Mouse (Mus musculus) midbrain, embryonic 11.5 days (tissue): Measurements from ENCODE around the gene Aldh1a2. TPM values are rescaled to one million over a fixed set of nuclear protein-coding genes. Genes with fewer than 3 reads are reported as not detected.

ENCODE experiments used
- ATAC-seq: fragments of 200-750 bp; cut with Nextera tagmentation; 2 replicates; pipeline ENCODE4 v1.8.0; 2017; ENCODE audit warnings: moderate TSS enrichment, moderate library complexity; ENCODE audit not compliant: low FRiP score
- DNase-seq: peaks from one replicate; pipeline ENCODE4 v3.0.0; 2015; ENCODE audit warnings: low spot score; ENCODE audit errors: missing footprints
- H3K27ac ChIP-seq: fragments of 300-500 bp; sonication (generic); 2 replicates; pipeline ENCODE4 v1.5.1; 2014; ENCODE audit warnings: low read depth, low read length
- H3K27me3 ChIP-seq: fragments of 300-500 bp; sonication (generic); 2 replicates; pipeline ENCODE4 v1.6.1; 2014; ENCODE audit warnings: mild to moderate bottlenecking, low read length, moderate library complexity, mixed read lengths; ENCODE audit not compliant: control insufficient read depth, insufficient read depth
- H3K36me3 ChIP-seq: fragments of 300-500 bp; sonication (generic); 2 replicates; pipeline ENCODE4 v1.6.1; 2014; ENCODE audit warnings: mild to moderate bottlenecking, low read length, moderate library complexity, mixed read lengths; ENCODE audit not compliant: control insufficient read depth, insufficient read depth
- H3K4me1 ChIP-seq: fragments of 300-500 bp; sonication (generic); 2 replicates; pipeline ENCODE4 v1.6.1; 2014; ENCODE audit warnings: low read length; ENCODE audit not compliant: control insufficient read depth, insufficient read depth
- H3K4me2 ChIP-seq: fragments of 300-500 bp; sonication (generic); 2 replicates; pipeline ENCODE4 v1.6.1; 2014; ENCODE audit warnings: mild to moderate bottlenecking, moderate library complexity
- H3K4me3 ChIP-seq: fragments of 300-500 bp; sonication (generic); 2 replicates; pipeline ENCODE4 v1.5.1; 2014; ENCODE audit warnings: low read depth, low read length
- H3K9ac ChIP-seq: fragments of 300-500 bp; sonication (generic); 2 replicates; pipeline ENCODE4 v1.6.1; 2014; ENCODE audit warnings: low read length
- H3K9me3 ChIP-seq: fragments of 300-500 bp; sonication (generic); 2 replicates; pipeline ENCODE4 v1.6.1; 2016; ENCODE audit warnings: low read length; ENCODE audit not compliant: control insufficient read depth
- WGBS: fragments of 180-500 bp; shearing (Covaris S2); extraction: QIAGEN DNeasy Blood & Tissue Kit; methylation state at CpG from one replicate; pipeline ENCODE4 v1.1.7; 2014; 5-methylcytosine and 5-hydroxymethylcytosine counted together
- polyA plus RNA-seq: library from polyadenylated mRNA; unstranded; fragments of >200 nt; fragmentation: Nextera tagmentation; extraction: Ambion mirVana; gene quantifications from 2 replicates; pipeline ENCODE4 v1.2.1, GENCODE M21; 2014

Gene Aldh1a2
- polyA plus RNA-seq, 1 experiment from 2014 or later, result 0.60 TPM

DNA sequence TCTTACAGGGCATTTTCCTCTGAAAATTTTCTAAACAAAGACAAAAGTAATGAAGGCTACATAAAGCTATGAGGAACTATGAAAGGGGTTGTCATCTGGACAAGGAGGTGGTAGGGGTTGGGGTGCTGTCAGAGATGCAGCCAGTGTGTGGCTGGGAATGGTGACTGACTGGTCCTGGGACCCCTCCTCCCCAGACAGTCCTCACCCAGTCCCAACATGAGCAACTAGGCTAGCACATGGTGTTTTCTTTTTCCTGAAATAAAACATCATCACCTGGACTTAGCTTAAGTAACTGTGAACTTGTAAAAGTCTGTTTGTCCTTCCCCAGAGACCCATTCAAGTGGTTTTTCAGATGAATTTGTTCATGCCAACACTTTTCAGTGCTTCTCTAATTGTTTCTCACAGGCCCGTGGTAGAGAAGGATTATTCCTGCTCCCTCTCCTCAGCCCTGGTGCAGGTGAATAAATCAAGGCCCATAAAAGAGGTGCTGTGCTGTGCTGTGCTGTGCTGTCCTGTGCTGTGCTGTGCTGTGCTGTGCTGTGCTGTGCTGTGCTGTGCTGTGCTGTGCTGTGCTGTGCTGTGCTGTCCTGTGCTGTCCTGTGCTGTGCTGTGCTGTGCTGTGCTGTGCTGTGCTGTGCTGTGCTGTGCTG lies 107.8 kb downstream of the Aldh1a2 start:
- H3K27me3 ChIP-seq, result no peaks in the 10 kb centered on the region
- H3K9me3 ChIP-seq, result no peaks in the 10 kb centered on the region
- no peaks in the 10 kb centered on the region for H3K4me1 ChIP-seq
- no peak overlapping the region for H3K4me3 ChIP-seq
- H3K4me2 ChIP-seq, result no peak overlapping the region
- 78% methylated on average over 1 of the region's 1 CpGs for WGBS
- no peak for DNase-seq
- no peak overlapping the region for H3K9ac ChIP-seq
- no peaks in the 10 kb centered on the region for H3K36me3 ChIP-seq
- H3K27ac ChIP-seq, result no peak overlapping the region
- ATAC-seq, result no peak

- Histone ChIP-seq H3K36me3 (no peaks in the 10 kb centered on the region), H3K27ac (no peak overlapping the region), H3K9ac (no peak overlapping the region), H3K9me3 (no peaks in the 10 kb centered on the region), H3K27me3 (no peaks in the 10 kb centered on the region), H3K4me1 (no peaks in the 10 kb centered on the region), H3K4me3 (no peak overlapping the region), H3K4me2 (no peak overlapping the region)
- ATAC-seq (no peak), DNase-seq (no peak)
- WGBS, result 85% methylated on average over 5 of the region's 5 CpGs
Measured at GRCm38 (mm10) chr9:71324060-71324459, 108.5 kb downstream of the Aldh1a2 start.

- H3K4me2 ChIP-seq, result no peak overlapping the region
- DNase-seq (no peak), ATAC-seq (no peak)
- H3K27ac ChIP-seq, result no peak overlapping the region
- H3K4me3 ChIP-seq, result no peak overlapping the region
- WGBS, result 75% methylated on average over 4 of the region's 4 CpGs
- H3K36me3 ChIP-seq, result no peaks in the 10 kb centered on the region
- H3K9me3 ChIP-seq, result no peaks in the 10 kb centered on the region
- no peaks in the 10 kb centered on the region for H3K4me1 ChIP-seq
- no peaks in the 10 kb centered on the region for H3K27me3 ChIP-seq
- no peak overlapping the region for H3K9ac ChIP-seq
Measured at GRCm38 (mm10) chr9:71326261-71326660, 110.7 kb downstream of the Aldh1a2 start.

DNA sequence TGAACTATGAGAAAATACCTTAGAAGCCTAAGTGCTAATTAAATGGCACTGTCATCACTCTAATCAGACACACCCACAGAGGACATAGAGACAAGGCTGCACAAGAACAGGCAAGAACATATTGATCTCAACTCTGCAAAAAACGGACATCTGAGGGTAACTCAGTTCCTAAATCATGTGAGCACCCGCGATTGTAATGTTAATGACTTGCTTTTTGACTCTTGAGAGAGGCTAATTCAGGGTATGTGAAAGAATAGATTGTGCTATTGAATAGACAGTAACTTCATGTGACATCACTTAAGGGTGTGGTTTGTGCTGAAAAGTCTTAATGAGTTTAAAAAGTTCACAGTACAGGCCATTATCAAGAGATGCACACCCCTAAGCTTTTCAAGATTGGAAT lies 116.1 kb downstream of the Aldh1a2 start:
- no peak overlapping the region for H3K4me3 ChIP-seq
- DNase-seq, result no peak
- H3K4me1 ChIP-seq, result no peaks in the 10 kb centered on the region
- H3K27ac ChIP-seq, result no peak overlapping the region
- H3K9ac ChIP-seq, result no peak overlapping the region
- H3K9me3 ChIP-seq, result no peaks in the 10 kb centered on the region
- whole genome bisulfite sequencing, result 68% methylated on average over 3 of the region's 3 CpGs
- no peak for ATAC-seq
- no peak overlapping the region for H3K4me2 ChIP-seq
- no peaks in the 10 kb centered on the region for H3K36me3 ChIP-seq
- no peaks in the 10 kb centered on the region for H3K27me3 ChIP-seq

DNA sequence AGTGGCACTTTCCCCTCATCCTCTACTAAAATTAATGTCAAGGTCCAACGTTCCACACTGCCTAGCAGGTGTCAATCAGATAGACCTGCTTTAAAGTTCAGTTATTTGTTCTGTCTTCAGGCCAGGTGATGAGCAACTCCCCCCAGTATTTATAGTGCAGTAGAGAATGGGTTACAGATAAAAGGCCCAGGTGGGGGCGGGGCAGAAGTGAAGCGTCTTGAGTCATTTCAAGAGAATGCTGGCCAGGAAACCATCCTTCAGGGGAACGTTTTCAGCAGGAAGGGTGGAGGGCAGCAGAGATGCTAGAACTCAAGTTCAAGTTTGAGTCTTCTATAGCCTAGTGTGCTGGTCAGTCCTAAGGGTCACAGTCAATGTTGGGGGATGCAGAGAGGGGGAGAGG lies 121.1 kb downstream of the Aldh1a2 start:
- ATAC-seq (no peak), DNase-seq (no peak)
- H3K9me3 ChIP-seq, result no peaks in the 10 kb centered on the region
- WGBS, result 70% methylated on average over 4 of the region's 4 CpGs
- H3K27me3 ChIP-seq, result no peaks in the 10 kb centered on the region
- H3K9ac ChIP-seq, result no peak overlapping the region
- H3K4me3 ChIP-seq, result no peak overlapping the region
- no peak overlapping the region for H3K27ac ChIP-seq
- H3K4me2 ChIP-seq, result no peak overlapping the region
- no peaks in the 10 kb centered on the region for H3K4me1 ChIP-seq
- H3K36me3 ChIP-seq, result no peaks in the 10 kb centered on the region

GRCm38 (mm10) chr9:71337425-71337824 lies 121.8 kb downstream of the Aldh1a2 start:
- Histone ChIP-seq H3K27me3 (no peaks in the 10 kb centered on the region), H3K4me2 (no peak overlapping the region), H3K27ac (no peak overlapping the region), H3K4me3 (no peak overlapping the region), H3K4me1 (no peaks in the 10 kb centered on the region), H3K9ac (no peak overlapping the region), H3K9me3 (no peaks in the 10 kb centered on the region), H3K36me3 (no peaks in the 10 kb centered on the region)
- no peak for ATAC-seq
- DNase-seq, result no peak
- 80% methylated on average over 3 of the region's 3 CpGs for WGBS

- Histone ChIP-seq H3K27me3 (no peaks in the 10 kb centered on the region), H3K27ac (no peak overlapping the region), H3K4me1 (no peaks in the 10 kb centered on the region), H3K4me3 (no peak overlapping the region), H3K9me3 (no peaks in the 10 kb centered on the region), H3K4me2 (no peak overlapping the region), H3K9ac (no peak overlapping the region), H3K36me3 (no peaks in the 10 kb centered on the region)
- DNase-seq, result no peak
- no peak for ATAC-seq
- WGBS, result 79% methylated on average over 5 of the region's 5 CpGs
Measured at GRCm38 (mm10) chr9:71340116-71340515, 124.5 kb downstream of the Aldh1a2 start.

Other genes with a start within 250 kb of the Aldh1a2 start
- gene Aqp9, start 47.1 kb upstream of the Aldh1a2 start, polyA plus RNA-seq, result 0.12 TPM in 1 of 2 replicates, not detected in the other